Mouse (Mus musculus): ENCODE measurements around the gene Abcd3.

Gene Abcd3

GRCm38 (mm10) chr3:121738742-121739342, 76.3 kb downstream of the Abcd3 start:
- no peak for DNase-seq (ENCODE audit: low read depth, low spot score)

DNA sequence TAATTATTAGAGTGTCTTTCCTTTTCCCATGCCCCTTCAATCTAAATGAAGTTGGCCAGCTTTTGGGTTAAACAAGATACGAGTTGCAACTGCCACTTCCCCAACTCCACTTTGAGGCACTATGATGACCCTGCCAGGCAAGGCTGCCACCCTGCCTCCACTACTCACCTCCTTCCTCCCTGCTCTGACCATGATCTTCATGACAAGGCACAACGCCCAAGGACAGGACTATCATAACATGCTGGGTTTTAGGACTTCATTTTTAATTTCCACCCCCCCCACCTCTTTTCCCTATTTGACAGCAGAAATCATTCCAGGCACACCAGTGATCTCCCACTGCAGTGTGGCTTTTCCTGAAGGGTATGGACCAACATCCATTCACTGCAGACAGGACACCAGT, 77.2 kb downstream of the Abcd3 start:
- DNase-seq (ENCODE audit: low read depth, low spot score): no peak

DNA sequence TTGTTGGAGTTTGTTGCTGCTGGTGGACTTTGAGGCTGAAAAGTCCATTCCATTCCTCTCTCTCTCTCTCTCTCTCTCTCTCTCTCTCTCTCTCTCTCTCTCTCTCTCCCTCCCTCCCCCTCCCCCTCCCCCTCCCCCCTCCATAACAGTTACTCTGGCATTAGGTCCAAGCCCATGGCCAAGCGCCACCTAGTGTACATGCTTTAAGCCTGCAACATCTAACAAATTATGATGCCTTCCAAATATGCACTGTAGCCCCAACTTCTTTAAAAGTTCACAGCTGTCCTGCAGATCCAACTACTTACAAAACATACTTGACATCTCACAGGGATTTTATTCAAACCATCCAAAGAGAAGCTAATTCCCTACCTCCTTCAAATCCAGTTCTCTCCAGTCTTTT, 77.6 kb downstream of the Abcd3 start:
- DNase-seq (ENCODE audit: low read depth, low spot score): no peak

GRCm38 (mm10) chr3:121736025-121736744, 78.9 kb downstream of the Abcd3 start:
- DNase-seq (ENCODE audit: low read depth, low spot score): peak; percentile 53

GRCm38 (mm10) chr3:121735542-121735941, 79.6 kb downstream of the Abcd3 start:
- no peak for DNase-seq (ENCODE audit: low read depth, low spot score)

- DNase-seq (ENCODE audit: low read depth, low spot score): no peak
These were observed 85.4 kb downstream of the Abcd3 start for GRCm38 (mm10) chr3:121729678-121730077.

GRCm38 (mm10) chr3:121725651-121726050, 89.5 kb downstream of the Abcd3 start:
- DNase-seq (ENCODE audit: low read depth, low spot score): no peak

DNA sequence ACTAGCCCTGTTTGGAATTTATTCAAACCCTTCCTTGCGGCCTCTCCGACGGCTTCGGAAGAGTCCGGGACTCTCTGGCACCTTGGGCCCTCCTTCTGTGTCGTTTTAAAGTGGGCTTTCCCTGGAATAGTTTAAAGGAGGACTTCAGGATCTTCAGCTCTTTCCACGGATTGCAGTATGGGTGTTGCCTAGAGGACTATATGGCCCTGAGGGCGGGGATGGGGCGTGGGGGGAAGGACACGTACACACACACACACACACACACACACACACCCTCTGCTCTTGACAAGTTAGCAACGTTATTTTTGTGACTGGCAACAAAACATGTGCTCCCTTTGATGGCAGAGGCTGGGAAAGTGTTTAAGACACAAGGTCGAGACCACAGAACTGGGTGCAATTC, 90.5 kb downstream of the Abcd3 start:
- DNase-seq (ENCODE audit: low read depth, low spot score): no peak

- DNase-seq (ENCODE audit: low read depth, low spot score): no peak
These were observed 91.1 kb downstream of the Abcd3 start for GRCm38 (mm10) chr3:121723968-121724524.

- DNase-seq (ENCODE audit: low read depth, low spot score): peak; percentile 51
These were observed 91.9 kb downstream of the Abcd3 start, which contains the start of gene F3 for GRCm38 (mm10) chr3:121722971-121723844. Gene F3 (plus strand): TSS chr3:121723537.

DNA sequence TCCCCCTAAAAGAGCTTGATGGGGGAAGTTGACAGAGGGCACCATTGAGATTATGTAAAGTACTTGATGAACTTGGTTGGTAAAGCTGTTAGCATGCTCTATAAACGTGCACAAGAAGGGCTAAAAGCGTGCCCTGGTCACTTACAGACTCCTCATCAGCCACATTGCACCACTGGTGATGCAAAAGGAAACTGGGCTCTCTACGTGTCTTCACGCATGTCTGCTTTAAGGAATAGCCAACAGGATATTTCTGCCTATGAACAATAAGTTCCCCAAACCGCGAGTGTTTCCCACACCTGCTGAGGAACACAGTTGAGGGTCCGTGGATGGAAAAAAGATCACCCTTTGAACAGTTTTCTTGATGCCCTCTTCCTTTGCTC, 93.4 kb downstream of the Abcd3 start:
- no peak for DNase-seq (ENCODE audit: low read depth, low spot score)

DNA sequence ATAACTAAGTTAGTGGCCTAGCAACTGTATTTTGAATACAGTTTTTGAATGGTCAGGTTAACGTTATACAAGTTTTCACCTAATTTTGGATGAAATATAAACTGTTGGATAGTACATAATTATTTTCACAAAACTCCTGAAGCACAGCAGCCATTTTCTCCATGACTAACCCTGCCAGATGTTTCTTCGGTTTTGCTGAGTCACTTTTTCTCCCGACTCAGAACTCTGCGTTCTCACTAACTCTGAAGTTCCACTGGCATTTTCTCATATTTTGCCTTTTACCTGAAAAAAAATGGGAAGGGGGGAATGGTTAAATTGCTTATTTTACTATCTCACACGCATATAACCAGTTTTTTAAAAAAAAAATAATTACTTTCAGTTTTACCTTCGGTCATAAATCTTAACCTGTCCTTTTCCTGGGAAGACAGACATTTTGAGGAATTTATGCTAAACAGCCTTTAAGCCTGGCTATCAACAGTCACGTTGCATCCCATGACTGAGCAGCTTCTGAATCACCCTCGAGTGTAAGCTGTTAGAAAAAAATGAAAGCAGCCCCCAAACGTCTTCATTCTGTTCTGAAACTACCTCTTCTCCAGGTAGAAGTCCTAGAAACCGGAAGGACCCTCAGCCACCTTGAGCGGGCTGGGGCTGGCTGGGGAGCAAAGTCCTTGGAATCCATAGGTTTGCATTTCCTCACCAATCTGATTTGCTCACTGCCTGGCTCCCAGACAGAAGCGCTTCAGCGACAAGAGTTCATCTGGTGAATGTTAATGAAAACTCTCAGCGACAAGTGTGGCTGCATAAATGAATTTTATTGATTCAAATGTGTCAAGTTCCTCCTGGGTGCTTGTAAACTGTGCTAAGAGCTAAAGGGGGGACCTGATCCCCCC, 94.1 kb downstream of the Abcd3 start:
- DNase-seq (ENCODE audit: low read depth, low spot score): no peak

DNA sequence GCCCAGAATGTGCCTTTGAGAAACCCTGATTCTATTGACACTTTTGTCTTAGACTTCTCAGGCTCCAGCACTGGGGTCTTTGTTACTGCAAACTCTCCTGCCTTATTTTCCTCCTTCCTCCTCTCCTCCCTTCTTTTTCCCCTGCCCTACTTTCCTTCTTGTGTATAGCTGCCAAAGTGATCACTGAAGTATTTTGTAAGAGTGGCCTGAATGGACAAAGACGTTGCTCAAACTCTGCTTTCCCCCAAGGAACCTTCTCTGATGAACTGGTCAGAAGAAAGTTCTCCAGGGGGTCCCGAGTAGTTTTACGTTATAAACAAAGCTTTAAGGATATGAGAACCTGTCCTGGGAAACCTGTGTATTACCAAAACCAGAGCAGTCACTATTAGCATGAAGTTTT, 95.4 kb downstream of the Abcd3 start:
- DNase-seq (ENCODE audit: low read depth, low spot score): no peak

DNA sequence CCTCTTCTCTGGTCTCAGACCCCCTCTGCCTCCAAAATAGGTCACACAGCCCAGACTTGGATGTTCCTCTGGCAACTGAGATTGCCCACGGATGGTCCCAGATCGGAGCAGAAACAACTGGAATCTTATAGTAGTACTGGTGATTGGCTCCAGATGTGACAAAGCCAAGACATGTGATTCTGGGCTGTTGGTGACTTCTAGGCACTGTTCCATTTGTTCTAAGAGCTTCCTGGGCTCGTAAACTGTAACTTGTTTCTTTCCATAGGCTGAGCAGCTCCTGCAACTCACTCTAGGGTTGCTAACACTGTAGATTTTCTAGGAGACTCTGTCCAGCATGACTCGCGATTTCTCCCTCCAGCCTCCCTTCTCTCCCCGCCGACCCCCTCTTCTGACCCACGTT, 96.4 kb downstream of the Abcd3 start:
- no peak for DNase-seq (ENCODE audit: low read depth, low spot score)

DNA sequence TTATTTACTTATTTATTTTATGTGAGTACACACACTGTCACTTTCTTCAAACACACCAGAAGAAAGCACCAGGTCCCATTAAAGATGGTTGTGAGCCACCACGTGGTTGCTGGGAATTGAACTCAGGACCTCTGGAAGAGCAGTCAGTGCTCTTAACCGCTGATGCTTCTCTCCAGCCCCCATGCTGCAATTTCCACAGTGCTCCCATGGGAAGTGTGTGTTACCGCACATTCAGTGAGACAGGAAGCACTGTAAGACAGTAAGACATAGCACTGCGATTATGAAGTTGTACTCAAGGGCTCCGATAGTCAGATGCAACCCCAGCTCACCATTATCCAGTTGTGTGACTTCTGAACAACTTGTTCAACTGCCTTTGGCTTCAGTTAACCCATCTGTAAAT, 98.6 kb downstream of the Abcd3 start:
- DNase-seq (ENCODE audit: low read depth, low spot score): no peak

- DNase-seq (ENCODE audit: low read depth, low spot score): no peak
These were observed 99.2 kb downstream of the Abcd3 start for GRCm38 (mm10) chr3:121715741-121716459.

- no peak for DNase-seq (ENCODE audit: low read depth, low spot score)
These were observed 99.8 kb downstream of the Abcd3 start for GRCm38 (mm10) chr3:121715336-121715735.

- no peak for DNase-seq (ENCODE audit: low read depth, low spot score)
These were observed 100.6 kb downstream of the Abcd3 start for GRCm38 (mm10) chr3:121714461-121714860.

GRCm38 (mm10) chr3:121713816-121714215, 101.3 kb downstream of the Abcd3 start:
- DNase-seq (ENCODE audit: low read depth, low spot score): no peak

DNA sequence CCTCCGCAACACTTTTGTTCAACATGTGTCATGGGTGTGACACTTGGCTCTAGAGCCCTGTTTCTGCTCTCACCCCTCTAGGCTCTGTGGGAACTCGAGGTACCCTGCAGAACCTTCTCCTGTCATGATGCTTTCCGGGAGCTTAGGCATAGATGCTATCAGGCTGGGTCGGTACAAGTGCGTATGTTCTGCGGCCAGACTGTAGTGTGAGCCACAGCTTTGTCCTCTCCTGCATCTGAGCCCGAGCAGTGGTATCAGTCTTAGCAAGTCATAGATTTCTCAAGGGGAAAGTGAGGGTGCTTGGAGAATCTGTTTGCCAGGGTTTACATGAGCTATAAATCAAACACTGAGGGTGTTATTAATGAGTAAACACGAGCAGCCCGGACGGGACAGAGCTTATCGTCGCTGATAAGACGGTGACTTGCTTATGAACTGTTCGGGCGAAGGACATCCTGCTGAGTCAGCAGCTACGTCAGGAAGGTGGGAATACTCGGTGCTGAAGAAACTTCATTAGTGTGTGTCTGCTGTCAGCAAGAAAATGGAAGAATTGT, 101.9 kb downstream of the Abcd3 start:
- no peak for DNase-seq (ENCODE audit: low read depth, low spot score)
